Mouse (Mus musculus) adrenal gland, postnatal 10 days (tissue): ENCODE results near the gene Rabepk. TPM values are rescaled to one million over a fixed set of nuclear protein-coding genes. Genes with fewer than 3 reads are reported as not detected.
A peak's percentile ranks its signal among the peaks of the same experiment; 100 is the strongest.
"Not testable (repeated sequence)": the region's sequence is repeated elsewhere in the genome, so short reads cannot be mapped to it uniquely, and the experiment has no call there.

ENCODE experiments used
- DNase-seq: peaks from one replicate; pipeline ENCODE4 v3.0.0; 2021; ENCODE audit warnings: mixed read lengths
- long read RNA-seq, 2 experiments: library from polyadenylated mRNA; stranded (forward); transcript quantifications; one replicate each; pipeline ENCODE4 v2.0.0; 2021
- total RNA-seq, 2 experiments: library from RNA; stranded (reverse); gene quantifications; 2 replicates each; pipeline ENCODE4 v1.2.3; 2021

Rabepk gene
- total RNA-seq = 10 to 100 TPM; 25.8 to 28.7 TPM
- long read RNA-seq, experiment 1, transcript Rabepk-207 (8 exons, 2,968 nt) = major isoform, 35 of 59 reads
- long read RNA-seq, experiment 1, partial matches to known transcripts = 8 of 59 reads
- long read RNA-seq, experiment 1, other reads (novel, unspliced or antisense) = 15 of 59 reads
- long read RNA-seq, experiment 2, transcript Rabepk-207 (8 exons, 2,968 nt) = major isoform, 11 of 18 reads
- long read RNA-seq, experiment 2, partial matches to known transcripts = 1 of 18 reads
- long read RNA-seq, experiment 2, other reads (novel, unspliced or antisense) = 6 of 18 reads

DNA sequence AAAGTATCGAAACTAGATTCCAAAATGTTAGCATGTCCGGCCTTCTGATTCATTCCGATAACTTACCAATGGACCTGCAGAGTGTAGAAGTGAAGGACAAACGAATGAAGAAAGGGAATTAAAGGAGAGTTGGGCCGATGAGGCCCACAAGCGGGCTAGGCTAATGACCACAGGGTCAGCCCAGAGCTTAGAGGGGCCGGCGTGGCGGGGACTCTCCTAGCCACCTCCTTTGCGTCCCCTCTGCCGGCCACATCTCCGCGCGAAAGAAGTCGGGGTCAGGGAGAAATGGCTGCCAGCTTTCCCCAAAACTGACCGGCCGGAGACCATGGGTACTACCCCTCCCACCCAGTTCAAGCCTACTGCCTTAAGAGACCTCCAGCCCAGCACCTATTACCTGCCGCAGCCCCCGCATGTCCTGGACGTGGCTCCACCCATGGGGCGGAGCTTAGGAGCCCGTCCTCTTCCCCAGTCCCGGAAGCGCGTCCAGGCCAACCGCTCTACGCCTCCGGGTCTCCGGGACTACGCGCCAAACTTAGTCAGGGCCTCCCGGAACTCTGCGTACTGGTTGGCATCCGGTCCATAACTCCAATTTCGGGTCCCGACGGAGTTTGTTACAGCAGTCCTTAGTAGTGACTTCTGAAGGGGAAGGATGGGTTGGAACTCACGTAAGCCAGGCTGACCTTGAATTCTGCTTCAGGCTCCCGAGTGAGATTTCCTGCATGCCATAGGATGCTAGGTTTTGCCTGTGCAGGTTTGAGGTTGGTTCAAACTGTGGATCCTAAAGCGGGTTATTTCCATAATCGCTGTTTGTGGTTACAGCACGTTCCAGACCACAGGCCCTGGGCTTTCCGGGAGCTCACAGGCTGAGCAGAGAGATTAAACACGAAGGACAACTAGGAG lies at the start of gene Rabepk:
Gene Rabepk, minus strand, starts transcription at position 556 of the 900 bp plus-strand sequence.
- peak; percentile 91 for DNase-seq

DNA sequence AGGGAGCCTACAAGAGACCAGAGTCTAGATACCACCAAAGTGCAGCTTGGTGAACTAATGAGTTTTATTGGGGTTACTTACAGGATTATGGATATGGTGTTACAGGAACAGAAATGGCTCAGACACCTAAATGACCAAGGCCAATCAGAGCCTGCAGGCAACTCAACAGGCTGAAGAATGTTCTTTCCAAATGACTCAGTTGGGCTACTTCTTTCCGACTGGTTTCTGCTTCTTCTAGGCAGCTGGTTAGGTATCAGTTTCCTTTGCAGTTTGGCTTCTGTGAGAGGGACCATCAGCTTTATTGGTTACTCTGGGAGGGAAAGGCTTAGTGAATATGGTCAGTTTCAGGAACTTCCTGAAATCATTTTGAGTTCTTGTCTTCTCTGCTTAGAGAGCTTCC lies 48.0 kb upstream of the Rabepk start:
- no peak for DNase-seq

DNA sequence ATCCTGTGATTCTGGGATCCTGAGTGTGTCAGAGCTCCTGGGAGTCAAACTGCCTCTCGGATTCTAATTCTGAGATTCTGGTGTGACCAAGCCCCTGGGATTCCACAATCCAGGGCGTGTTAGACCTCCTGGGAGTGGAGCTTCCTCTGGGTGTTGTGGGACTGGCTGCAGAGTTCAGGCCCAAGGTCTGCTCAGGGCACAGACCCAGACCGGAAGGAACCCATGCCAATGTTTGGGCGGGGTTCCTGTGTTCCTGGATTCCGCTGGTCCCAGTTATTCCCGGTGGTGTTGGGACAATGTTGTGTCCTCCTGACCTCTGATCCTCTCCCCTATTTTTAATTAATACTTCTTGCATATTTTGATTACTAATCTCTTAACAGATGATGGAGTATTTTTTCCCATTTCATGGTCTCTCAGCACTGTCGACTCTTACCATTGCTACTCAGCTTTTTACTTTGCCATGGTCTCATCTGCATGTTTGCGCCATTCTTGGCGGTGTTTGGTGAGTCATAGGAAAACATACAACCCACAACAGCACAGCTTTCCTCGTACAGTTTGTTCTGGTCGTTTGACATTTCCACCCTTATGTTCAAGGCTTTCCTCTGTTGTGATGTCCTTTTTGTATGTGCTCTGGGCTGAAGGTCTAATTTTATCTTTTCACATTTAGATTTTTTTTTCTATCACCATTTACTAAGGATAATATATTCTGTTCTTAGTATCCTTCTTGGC lies 43.7 kb upstream of the Rabepk start:
- peak; percentile 80 for DNase-seq

DNA sequence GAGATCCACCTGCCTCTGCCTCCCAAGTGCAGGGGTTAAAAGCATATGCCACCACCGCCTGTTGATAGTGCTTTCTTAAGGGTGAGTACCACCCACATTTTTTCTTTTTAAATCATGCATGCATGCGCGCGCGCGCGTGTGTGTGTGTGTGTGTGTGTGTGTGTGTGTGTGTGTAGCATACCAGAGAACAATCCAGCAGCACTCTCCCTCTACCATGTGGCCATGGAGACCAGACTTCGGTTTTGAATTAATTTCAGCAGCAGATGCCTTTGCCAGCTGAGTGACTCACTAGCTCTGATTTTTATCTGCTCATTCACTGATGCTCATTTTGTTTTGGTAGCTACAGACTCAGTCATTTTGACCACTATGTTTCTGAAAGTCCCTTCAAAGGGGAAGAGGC lies 42.0 kb upstream of the Rabepk start:
- peak; percentile 6 for DNase-seq

DNA sequence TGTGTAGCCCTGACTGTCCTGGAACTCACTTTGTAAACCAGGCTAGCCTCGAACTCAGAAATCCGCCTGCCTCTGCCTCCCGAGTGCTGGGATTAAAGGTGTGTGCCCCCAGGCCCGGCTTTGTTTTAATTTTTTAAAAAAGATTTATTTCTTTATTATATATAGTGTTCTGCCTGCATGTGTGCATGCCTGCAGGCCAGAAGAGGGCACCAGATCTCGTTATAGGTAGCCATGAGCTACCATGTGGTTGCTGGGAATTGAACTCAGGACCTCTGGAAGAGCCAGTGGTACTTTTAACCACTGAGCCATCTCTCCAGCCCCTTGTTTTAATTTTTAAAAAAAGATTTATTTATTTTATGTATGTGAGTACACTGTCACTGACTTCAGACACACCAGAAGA lies 40.4 kb upstream of the Rabepk start:
- DNase-seq = not testable (repeated sequence)

DNA sequence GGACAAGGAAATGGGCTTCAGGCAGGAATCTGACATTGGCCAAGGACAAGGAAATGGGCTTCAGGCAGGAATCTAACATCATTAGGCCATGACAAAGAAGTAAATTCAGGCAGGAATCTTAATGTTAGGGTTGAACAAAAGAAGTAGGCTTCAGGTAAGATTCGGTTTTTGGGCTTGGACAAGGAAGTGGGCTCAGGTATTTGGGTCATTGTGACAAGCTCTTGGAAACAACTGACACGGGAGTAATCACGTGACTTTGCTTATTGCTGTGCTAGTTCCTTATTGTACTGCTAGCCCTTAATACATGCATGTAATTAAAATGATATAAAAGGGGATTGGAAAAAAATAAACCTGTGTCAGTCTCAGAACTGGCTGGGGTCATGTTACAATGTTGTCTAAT lies 36.0 kb upstream of the Rabepk start:
- DNase-seq = no peak

DNA sequence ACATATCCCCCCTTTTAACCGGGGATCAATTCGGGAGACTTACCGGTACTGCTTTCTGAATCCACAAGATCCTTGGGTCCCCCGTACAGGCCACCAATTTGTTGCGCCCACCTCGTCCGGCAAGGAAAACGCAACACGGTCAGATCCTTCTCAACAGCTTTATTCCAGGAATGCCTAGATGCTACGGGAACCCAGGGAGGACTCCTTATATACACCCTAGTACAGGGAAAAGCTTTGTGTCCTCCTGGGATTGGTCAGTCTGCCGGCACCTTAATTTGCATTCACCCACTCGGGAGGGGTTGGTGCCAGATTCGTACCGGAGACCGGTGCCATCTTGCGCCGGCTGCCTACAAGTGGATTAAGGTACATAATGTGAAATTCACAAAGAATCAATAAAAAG lies 33.9 kb upstream of the Rabepk start:
- no peak for DNase-seq

DNA sequence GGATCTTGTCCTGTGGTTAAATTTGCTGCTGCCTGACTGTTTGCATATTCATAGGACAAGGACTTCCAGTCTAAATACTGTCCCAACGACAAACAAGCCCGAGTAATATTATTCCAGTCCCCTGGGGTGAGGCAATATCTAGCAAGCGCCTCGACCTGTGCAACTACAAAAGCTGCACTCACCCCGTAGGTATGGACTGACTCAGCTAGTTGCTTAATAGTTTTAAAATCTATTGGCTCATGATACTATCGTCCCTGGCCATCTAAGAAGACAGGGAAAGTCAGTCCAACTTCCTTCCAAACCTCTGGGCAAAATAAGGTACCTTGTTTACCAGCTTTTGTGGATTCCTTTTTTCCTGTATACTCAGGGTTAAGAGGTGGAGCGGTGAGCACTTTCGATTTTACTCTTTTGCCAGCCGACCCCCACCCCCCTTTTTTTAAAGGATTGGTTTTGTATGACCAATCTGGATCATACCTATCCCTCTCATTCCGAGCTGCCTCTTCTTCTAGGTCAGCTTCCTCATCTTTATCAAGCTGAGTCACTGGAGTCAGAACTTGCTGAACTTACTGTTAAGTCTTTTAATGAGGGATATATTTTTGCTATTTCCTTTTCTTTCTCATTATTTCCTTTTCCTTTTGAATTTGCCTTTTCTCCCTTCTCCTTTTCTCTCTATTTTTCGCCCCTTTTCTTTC lies 33.2 kb upstream of the Rabepk start, which contains the start of gene Gm34653:
Gene Gm34653, plus strand, starts transcription at position 242 of the 692 bp plus-strand sequence.
- not testable (repeated sequence) for DNase-seq

DNA sequence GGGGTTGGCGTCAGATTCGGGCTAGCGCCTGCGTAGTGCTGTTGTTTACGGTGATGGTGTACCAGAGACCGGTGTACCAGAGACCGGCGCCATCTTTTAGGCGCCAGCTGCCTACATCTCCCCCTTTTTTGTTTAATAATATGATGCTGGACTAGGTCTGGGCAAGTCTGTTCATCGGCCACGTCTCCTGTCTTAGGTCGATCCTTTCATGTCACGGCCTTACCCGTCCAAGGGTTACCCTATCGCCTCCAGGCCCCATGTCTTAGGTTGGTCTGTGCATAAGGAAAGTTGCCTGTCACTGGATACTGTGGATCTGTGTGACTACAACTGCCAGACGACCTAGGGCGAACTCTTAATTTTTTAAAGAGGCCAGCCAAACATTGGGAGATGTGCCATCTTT lies 30.4 kb upstream of the Rabepk start:
- DNase-seq = not testable (repeated sequence)

DNA sequence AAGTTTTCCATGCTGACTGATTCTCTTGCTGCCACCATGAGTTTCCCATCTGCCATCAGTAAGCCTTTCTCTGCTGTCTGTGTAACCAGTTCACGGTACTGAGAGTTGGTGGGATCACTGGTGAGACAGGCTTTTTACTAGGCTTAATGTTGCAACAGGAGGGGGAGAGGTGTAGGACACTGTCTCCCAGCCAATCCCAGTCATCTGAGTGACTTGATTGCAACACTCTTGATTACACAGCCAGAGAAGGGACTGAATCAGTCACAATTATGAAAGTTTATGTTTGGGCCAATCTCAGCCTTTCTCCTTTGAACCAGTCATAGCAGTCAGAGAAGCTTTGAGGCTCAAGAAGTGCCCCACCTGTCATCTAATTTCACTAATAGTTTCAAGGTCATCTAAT lies 28.3 kb upstream of the Rabepk start:
- peak; percentile 55 for DNase-seq

DNA sequence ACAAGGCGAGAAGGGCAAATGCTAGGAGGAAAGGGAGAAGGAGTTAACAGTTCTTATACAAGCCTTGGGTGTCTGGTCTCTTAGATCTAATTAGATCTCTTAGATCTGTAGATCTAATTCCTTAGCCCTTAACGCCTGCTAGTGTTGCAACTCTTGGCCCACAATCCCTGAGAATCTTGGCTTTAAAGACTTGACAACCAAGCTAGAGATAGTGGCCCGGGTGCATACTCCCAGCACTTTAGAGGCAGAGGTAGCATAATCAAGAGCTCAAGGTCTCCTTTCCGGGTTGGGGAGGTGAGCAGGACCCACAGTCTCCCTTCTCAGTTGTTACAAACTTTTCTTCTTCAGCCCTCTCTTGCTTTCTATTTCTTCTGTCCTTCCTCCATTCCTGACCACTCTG lies 27.9 kb upstream of the Rabepk start:
- peak; percentile 13 for DNase-seq

DNA sequence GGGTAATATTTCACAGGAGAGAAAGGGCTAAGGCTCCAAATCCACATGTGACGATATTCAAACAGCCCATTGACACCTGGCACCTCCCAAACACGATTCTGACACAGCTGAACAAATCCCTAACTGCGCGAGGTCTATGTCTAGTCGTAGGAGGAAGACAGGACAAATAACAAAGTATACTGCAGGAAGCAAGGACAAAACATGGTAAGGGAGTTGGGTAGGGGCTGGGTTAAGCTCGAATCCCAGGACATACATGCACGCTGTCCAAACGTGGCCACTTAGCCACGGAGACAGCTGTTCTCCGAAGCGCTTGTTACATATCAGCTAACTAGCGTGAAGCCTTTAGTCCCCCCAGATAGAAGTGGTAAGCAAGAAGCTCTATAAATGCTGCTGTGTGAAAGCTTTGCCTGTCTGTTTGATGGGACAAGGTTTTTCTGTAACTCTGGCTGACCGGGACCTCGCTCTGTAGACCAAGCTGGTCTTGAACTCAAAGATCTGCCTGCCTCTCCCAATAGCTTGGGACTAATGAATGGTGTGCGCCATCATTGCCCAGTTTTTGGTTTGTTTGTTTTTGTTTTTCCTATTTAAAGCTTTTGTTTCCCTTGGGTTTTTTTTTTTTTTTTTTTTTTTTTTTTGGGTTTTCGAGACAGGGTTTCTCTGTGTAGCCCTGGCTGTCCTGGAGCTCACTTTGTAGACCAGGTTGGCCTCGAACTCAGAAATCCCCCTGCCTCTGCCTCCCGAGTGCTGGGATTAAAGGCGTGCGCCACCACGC lies 26.9 kb upstream of the Rabepk start:
- DNase-seq = peak; percentile 17

DNA sequence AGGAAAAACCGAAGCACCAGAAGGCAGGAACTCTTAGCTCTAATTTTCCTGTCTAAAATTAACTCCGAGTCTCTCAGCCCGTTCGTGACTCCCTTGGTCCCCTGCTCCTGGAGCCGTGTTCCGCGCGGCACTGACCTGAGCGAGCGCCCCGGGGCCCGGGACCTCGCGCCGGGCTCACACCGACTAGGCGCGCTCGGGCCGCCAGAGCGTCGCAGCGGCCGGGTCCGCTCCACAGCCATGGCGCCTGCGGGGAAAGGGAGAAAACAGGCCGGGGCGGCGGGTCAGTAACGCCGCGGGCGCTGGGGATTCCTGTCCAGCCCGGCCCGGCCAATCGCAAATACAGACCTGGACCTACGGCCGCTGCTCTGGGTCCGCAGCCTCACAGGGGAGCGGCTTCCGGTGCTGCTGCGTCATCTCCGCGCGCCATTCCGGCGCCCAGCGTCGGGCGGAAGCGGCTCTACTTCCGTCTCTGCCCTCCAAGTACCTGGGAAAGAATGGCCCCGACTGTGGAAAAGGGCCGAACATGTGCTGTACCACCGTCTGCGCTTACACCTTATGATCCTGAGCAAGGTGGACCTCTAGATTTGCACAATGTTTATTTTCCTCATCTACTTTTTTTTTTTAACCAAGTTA lies 26.2 kb upstream of the Rabepk start, which contains the start of gene Fbxw2:
Gene Fbxw2, minus strand, starts transcription at position 485 of the 633 bp plus-strand sequence.
- peak; percentile 96 for DNase-seq

DNA sequence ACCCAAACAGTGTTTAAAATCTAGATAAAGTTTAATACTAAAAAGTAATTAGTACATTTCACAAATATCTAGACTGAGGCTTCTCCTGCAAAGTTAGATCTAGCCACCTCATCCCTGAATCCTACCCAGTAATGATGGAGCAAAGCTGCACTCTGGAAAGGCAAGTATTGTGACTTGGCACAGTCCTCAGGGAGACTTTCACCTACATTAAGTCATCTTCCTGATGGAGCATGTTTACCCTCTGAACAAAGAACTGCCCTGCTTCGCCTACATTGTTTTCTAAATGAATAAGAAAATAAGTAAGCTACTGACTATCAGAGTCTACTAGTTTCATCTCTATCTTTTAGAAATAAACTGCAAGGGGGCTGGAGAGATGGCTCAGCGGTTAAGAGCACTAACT lies 18.8 kb upstream of the Rabepk start:
- no peak for DNase-seq

DNA sequence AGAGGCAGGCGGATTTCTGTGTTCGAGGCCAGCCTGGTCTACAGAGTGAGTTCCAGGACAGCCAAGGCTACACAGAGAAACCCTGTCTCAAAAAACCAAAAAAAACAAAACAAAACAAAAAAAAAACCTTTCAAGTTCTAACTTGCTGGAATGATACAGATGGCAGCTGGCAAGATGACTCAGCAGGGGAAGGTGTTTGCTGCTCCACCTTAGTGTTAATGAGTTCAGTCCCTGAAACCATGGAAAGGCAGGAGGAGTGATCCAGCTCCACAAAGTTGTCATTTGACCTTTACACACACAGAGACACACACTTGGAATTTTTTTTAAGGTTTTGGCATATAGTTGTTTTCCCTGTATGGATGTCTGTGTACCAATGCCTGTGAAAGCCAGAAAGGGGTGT lies 16.2 kb upstream of the Rabepk start:
- DNase-seq = not testable (repeated sequence)

DNA sequence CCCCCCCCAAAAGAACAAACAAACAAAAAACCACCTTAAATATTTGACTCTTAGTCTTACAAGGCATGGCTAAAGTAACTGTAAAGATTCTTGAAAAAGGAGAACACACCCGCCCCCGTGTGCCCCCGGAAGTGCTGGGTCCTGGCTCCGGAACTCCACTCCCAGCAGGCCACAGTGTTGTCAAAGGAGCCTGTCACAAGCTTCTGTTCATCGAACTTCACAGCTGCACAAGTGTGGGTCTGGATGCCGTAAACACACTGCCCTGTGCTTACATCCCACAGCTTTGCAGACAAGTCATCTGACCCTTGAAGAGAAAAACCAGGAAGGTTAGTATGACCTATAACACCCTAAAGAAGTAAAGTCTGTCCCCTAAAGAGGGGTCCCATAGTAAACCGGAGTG lies 13.0 kb upstream of the Rabepk start:
- DNase-seq = no peak

DNA sequence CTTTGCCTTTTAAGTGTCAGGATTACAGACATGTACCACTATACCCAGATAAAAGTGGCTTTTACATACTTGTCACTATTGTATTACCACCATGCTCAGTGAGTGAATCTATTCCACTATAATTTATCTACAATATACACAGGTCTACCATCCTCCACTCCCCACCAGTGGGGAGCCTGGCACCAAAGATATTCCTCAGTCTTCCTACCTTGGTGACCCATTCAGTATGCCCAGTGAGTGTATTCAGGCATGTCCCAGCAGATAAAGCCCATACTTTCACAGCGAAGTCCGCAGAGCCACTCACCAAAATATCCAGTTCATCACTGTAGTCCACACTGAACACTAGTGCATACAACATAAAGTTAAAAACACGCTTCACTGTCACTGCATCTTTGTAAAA lies 11.1 kb upstream of the Rabepk start:
- DNase-seq = no peak

DNA sequence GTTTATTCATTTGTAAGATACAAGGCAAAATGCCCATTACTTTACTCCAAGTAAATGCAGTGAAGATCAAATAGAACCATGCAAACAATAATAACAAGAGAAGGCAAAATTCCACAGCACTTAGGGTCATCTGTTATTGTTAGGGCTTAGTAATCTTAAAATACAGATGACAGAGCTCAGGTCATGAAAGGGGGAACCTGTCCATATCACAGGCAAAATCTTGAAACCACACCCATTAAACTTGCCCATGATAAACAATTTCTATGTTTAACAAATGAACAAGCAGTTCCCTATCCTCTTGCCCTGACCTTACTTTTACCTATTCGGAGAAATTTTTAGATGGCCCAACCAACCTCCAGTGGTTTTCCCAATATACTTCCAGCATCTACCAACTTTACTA lies 9.9 kb upstream of the Rabepk start:
- no peak for DNase-seq

DNA sequence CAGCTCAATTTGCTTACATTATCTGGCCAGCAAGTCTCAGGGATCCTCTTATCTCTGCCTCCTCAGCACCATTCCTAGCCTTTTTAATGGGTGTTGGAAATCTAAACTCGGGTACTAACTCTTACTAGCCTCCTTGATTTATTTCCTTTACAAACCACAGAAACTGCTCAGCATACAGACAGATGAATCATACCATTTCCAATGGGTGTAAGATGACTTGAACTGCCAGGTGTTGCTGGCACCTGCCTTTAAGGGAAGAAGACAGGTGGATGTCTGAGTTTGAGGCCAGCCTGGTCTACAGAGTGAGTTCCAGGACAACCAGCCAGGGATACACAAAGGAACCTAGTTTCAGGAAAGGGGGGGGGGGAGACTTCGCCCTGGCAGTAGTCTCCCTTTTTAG lies 8.3 kb upstream of the Rabepk start:
- no peak for DNase-seq

DNA sequence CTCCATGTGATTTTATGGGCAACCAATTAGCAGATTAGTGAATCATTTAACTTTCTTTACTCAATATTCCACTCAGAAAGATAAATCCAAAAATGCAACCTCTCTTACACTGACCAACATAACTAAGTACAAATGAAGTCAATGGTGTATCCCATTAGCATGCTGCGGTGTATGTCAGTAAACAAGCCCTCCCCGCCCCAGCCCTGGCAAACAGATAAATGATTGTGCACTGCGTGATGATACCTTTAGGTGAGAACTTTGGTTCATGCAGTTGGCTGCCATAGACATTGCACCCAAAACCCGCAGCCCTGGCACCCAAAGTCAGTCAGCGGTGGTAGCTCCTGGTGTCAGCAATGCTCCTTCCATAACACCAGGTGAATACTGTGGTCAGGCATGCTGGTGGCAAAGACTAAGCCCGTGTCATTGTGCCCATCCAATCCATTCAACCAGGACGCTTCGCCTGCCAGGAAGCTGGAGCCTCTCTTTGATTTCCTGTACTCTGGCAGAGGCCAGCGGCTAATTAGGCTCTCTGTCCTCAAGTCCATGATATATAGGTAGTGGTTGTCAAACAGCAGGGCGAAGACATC lies 5.7 kb upstream of the Rabepk start:
- DNase-seq = no peak
